Mouse (Mus musculus) ES-E14 (cell line): ENCODE results near the gene Myo5a.

Source experiments
- CHD2 ChIP-seq: IDR thresholded peaks from 2 replicates; pipeline ENCODE4 v1.6.1; 2014; ENCODE audit warnings: mild to moderate bottlenecking, low read depth, low read length, inconsistent platforms
- MAFK ChIP-seq: IDR thresholded peaks from 2 replicates; pipeline ENCODE4 v1.6.1; 2014; ENCODE audit warnings: mild to moderate bottlenecking, low read depth, low read length, inconsistent platforms; ENCODE audit not compliant: insufficient read depth
- ZC3H11A ChIP-seq: IDR thresholded peaks from 2 replicates; pipeline ENCODE4 v1.6.1; 2012; ENCODE audit warnings: low read depth, mild to moderate bottlenecking, inconsistent platforms, low read length, borderline replicate concordance

GRCm38 (mm10) chr9:75247870-75248269, 177.1 kb downstream of the Myo5a start:
- TF ChIP-seq MAFK (no peak), ZC3H11A (no peak), CHD2 (no peak)
